Mouse (Mus musculus) liver, embryonic 13.5 days (tissue): ENCODE data around the gene Hsf5. TPM values are rescaled to one million over a fixed set of nuclear protein-coding genes. Genes with fewer than 3 reads are reported as not detected.

Experiments used
- ATAC-seq: fragments of 200-750 bp; cut with Nextera tagmentation; 2 replicates; pipeline ENCODE4 v1.8.0; 2017; ENCODE audit warnings: low read depth, mild to moderate bottlenecking, moderate number of reproducible peaks, moderate library complexity
- DNase-seq: peaks from one replicate; pipeline ENCODE4 v3.0.0; 2022
- H3K27ac ChIP-seq: fragments of 300-500 bp; sonication (generic); 2 replicates; pipeline ENCODE4 v1.5.1; 2015; ENCODE audit warnings: moderate library complexity, mild to moderate bottlenecking, inconsistent platforms
- H3K27me3 ChIP-seq: fragments of 300-500 bp; sonication (generic); 2 replicates; pipeline ENCODE4 v1.6.1; 2015; ENCODE audit warnings: mild to moderate bottlenecking, inconsistent platforms
- H3K36me3 ChIP-seq: fragments of 300-500 bp; sonication (generic); 2 replicates; pipeline ENCODE4 v1.6.1; 2015; ENCODE audit warnings: mild to moderate bottlenecking, inconsistent platforms
- H3K4me1 ChIP-seq: fragments of 300-500 bp; sonication (generic); replicated peaks from 2 replicates; pipeline ENCODE4 v1.6.1; 2015; ENCODE audit warnings: inconsistent platforms
- H3K4me2 ChIP-seq: fragments of 300-500 bp; sonication (generic); 2 replicates; pipeline ENCODE4 v1.6.1; 2015; ENCODE audit warnings: inconsistent platforms, mild to moderate bottlenecking, moderate library complexity
- H3K4me3 ChIP-seq: fragments of 300-500 bp; sonication (generic); replicated peaks from 2 replicates; pipeline ENCODE4 v1.5.1; 2015; ENCODE audit warnings: mild to moderate bottlenecking, inconsistent platforms
- H3K9ac ChIP-seq: fragments of 300-500 bp; sonication (generic); 2 replicates; pipeline ENCODE4 v1.6.1; 2015; ENCODE audit warnings: mild to moderate bottlenecking, inconsistent platforms
- H3K9me3 ChIP-seq: fragments of 300-500 bp; sonication (generic); replicated peaks from 2 replicates; pipeline ENCODE4 v1.6.1; 2016; ENCODE audit warnings: inconsistent platforms
- WGBS: fragments of 180-500 bp; shearing (Covaris S2); methylation state at CpG from one replicate; pipeline ENCODE4 v1.1.7; 2015; ENCODE audit not compliant: insufficient replicate concordance; 5-methylcytosine and 5-hydroxymethylcytosine counted together
- polyA plus RNA-seq: library from polyadenylated mRNA; unstranded; fragments of >200 nt; fragmentation: Nextera tagmentation; extraction: Ambion mirVana; gene quantifications from 2 replicates; pipeline ENCODE4 v1.2.1, GENCODE M21; 2015

Gene Hsf5
- polyA plus RNA-seq = 0.03 TPM in 1 of 2 replicates, not detected in the other

DNA sequence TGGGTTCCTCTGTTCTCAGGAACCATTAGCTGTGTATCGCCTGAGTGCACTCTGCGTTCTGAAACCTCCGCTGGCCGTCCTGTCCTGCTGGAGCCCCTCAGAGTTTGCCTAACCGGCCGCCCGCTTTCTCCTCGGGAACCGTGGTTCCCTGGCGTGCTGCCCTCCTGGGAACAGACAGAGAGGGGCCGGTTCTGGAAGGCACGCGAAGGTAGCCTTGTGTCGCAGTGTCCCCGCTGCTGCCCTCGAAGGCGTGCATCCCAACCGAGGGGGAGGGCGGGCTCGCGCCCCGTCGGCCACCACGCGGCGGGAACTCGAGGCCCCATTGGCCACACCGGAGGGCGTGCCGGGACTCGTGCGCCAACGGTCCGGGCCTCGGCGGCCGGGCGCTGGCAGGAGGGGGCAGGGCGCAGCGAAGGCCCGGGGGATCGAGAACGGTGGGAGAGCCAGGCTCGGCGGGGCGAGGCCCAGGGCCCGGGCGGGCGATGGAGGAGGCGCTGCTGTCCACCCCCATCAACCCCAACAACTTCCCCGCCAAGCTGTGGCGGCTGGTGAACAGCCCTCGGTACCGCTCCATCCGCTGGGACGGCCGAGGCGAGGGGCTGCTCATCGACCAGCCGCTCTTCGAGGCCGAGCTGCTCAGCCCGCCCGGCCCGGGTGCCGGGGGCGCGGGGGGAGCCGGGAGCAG, at the start of gene Hsf5:
TSS of gene Hsf5 (plus strand) at position 375 of the 685 bp plus-strand sequence.
- Histone ChIP-seq H3K27ac (0 out of 2 replicates have a peak within 1 kb of the TSS, but pooled peaks have one; percentile 31), H3K4me3 (no peak within 1 kb of the TSS), H3K36me3 (peaks cover 62% of the 10 kb centered on the region), H3K27me3 (no peaks in the 10 kb centered on the region), H3K9ac (no peak within 1 kb of the TSS), H3K4me1 (peaks cover 28% of the 10 kb centered on the region), H3K9me3 (no peaks in the 10 kb centered on the region), H3K4me2 (no peak within 1 kb of the TSS)
- ATAC-seq = no peak
- WGBS = 94% methylated on average over 68 of the region's 69 CpGs
- no peak for DNase-seq

- Histone ChIP-seq H3K4me3 (no peak within 1 kb of the TSS), H3K9ac (no peak within 1 kb of the TSS), H3K4me2 (no peak within 1 kb of the TSS), H3K9me3 (no peaks in the 10 kb centered on the region), H3K27me3 (peaks cover 10% of the 10 kb centered on the region; the same call in 1 of the 2 replicates), H3K36me3 (no peaks in the 10 kb centered on the region), H3K27ac (no peak within 1 kb of the TSS), H3K4me1 (peaks cover 5% of the 10 kb centered on the region; the same call in 1 of the 2 replicates)
- ATAC-seq (no peak), DNase-seq (no peak)
- WGBS = 65% methylated on average over 7 of the region's 7 CpGs
Observed at GRCm38 (mm10) chr11:87568255-87568953, 48.6 kb upstream of the Hsf5 start, which contains the start of gene Sept4. Gene Sept4 (plus strand): TSS chr11:87568903.

DNA sequence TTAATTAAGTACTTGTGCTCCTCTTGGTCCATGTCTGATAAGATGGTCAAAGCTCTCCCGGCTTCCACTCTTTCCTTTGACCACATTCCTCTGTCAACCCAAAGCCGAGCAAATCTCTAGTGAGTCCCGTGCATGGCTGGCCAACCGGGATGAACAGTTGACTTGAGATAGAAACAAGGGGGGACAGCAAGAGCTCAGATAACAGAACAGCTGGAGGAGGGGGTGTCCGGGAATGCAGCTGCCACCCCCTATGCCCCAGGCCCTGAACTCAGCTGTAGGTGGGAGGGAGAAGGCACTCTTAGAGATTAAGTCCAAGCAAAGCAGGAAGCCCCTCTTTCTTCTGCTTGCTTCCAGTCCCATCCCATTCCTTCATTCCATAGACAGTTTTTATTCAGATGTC, 46.2 kb upstream of the Hsf5 start:
- H3K4me1 ChIP-seq = peaks cover 5% of the 10 kb centered on the region; the same call in 1 of the 2 replicates
- no peak overlapping the region for H3K4me2 ChIP-seq
- H3K27ac ChIP-seq = no peak overlapping the region
- peaks cover 10% of the 10 kb centered on the region; the same call in 1 of the 2 replicates for H3K27me3 ChIP-seq
- 45% methylated on average over 5 of the region's 5 CpGs for WGBS
- no peak overlapping the region for H3K4me3 ChIP-seq
- H3K9ac ChIP-seq = no peak overlapping the region
- no peak for ATAC-seq
- DNase-seq = no peak
- no peaks in the 10 kb centered on the region for H3K9me3 ChIP-seq
- H3K36me3 ChIP-seq = no peaks in the 10 kb centered on the region

- Histone ChIP-seq H3K4me3 (no peak overlapping the region), H3K9ac (no peak overlapping the region), H3K9me3 (no peaks in the 10 kb centered on the region), H3K27me3 (peaks cover 10% of the 10 kb centered on the region; the same call in 1 of the 2 replicates), H3K27ac (0 out of 2 replicates have a peak overlapping the region, but pooled peaks have one; percentile 16), H3K4me1 (peaks cover 5% of the 10 kb centered on the region; the same call in 1 of the 2 replicates), H3K4me2 (no peak overlapping the region), H3K36me3 (no peaks in the 10 kb centered on the region)
- ATAC-seq (no peak), DNase-seq (no peak)
- 67% methylated on average over 1 of the region's 1 CpGs for WGBS
Observed at GRCm38 (mm10) chr11:87571361-87571950, 45.5 kb upstream of the Hsf5 start.

DNA sequence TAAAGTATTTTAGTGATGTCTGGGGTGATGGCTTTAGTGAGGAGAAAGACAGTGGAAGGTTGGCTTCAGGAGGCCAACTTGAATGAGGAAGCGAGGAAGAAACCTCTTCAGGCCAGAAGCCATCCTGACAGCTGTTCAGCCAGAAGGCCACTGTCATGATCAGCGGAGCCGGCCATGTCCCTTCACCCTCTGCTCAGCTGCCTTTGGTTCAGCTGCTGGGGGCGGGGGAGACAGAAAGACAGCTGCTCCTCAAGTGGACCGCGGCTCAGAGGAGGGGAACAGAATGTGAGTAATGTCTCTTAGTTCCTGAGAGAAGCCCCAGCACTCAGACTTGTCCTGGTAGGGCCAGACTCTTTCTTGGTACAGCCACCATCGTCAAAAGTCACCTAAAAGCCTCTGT, 43.2 kb upstream of the Hsf5 start:
- ATAC-seq (no peak), DNase-seq (no peak)
- Histone ChIP-seq H3K27me3 (peaks cover 4% of the 10 kb centered on the region), H3K4me2 (no peak overlapping the region), H3K9me3 (no peaks in the 10 kb centered on the region), H3K9ac (no peak overlapping the region), H3K4me3 (no peak overlapping the region), H3K36me3 (no peaks in the 10 kb centered on the region), H3K4me1 (peaks cover 18% of the 10 kb centered on the region), H3K27ac (no peak overlapping the region)
- 69% methylated on average over 7 of the region's 7 CpGs for WGBS

DNA sequence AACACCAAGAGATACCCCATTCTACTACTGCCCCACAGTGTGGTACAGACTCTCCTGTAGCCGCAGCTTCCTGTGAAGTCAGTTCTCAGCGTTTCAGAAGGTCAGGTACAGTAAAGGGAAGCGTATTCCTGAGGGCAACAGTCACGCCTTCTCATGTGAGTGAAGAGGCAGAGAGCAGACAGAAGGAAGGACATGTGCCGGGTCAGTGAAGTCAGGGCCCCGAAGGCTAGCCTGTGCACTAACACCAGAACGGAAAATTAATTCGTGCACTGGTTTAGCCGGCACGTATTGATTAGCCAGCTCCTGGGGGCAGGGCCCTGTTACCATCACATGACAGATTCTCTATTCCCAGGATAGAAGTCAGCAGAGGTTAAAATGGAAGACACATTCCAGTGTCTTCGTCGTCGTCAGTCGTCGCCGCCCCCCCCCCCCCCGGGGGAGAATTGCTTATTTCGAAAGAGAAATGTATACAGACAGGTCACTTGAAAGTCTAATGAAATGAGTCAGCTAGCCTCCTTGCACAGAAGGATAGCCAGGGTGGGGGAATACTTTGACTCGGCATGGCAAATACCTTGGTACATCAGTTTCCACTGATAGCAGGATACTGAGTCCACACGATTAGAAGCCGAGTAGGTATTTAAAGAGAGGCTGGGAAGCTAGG, 42.3 kb upstream of the Hsf5 start:
- H3K36me3 ChIP-seq = no peaks in the 10 kb centered on the region
- peaks cover 27% of the 10 kb centered on the region for H3K4me1 ChIP-seq
- no peak overlapping the region for H3K4me2 ChIP-seq
- WGBS = 63% methylated on average over 21 of the region's 21 CpGs
- no peak for ATAC-seq
- H3K4me3 ChIP-seq = no peak overlapping the region
- no peaks in the 10 kb centered on the region for H3K9me3 ChIP-seq
- no peak overlapping the region for H3K9ac ChIP-seq
- no peak overlapping the region for H3K27ac ChIP-seq
- no peak for DNase-seq
- H3K27me3 ChIP-seq = peaks cover 4% of the 10 kb centered on the region

GRCm38 (mm10) chr11:87577601-87578248, 39.2 kb upstream of the Hsf5 start:
- Histone ChIP-seq H3K4me1 (peaks cover 24% of the 10 kb centered on the region), H3K27ac (no peak overlapping the region), H3K9ac (0 out of 2 replicates have a peak overlapping the region, but pooled peaks have one; percentile 9), H3K4me3 (peak overlapping the region; percentile 64), H3K4me2 (peak overlapping the region; percentile 87), H3K9me3 (no peaks in the 10 kb centered on the region), H3K27me3 (no peaks in the 10 kb centered on the region; the same call in none of the 2 replicates), H3K36me3 (no peaks in the 10 kb centered on the region)
- ATAC-seq (no peak), DNase-seq (no peak)
- 45% methylated on average over 6 of the region's 6 CpGs for WGBS

DNA sequence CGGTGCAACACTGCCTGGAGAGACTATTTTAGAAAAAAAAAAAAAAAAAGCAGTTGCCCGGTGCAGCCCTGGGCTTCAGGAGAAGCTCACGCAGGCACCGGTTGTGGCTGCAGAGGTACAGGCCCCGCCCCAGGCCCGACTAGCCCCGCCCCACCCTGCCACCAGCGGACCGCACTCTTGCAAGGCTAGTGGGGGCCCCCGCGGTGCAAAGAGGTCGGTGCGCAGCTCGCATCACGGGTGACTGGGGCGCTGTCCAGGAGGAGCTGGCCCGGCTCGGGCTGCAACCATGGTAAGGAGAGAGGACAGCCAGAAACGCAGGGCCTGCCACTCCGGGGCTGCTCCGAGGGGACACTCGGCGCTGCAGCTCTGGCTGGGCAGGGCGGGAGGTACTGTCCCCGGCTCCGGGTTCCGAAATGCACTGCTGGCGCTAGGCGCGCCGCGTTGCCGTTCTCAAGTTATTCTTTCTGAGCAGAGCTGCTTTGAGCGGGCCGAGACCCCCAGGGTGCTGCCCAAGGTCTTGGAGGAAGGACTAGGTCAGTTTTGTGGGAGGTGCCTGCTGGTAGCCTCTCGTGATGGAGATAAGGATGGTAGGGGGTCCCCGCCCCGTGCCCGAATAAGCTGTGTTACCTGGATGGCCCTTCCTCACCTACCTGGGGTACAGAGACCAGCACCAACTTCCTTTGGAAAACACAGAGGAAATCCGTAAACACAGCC, 38.6 kb upstream of the Hsf5 start:
- peak; percentile 65 for DNase-seq
- under 1% methylated on average over 40 of the region's 40 CpGs for WGBS
- Histone ChIP-seq H3K27me3 (no peaks in the 10 kb centered on the region; the same call in none of the 2 replicates), H3K27ac (0 out of 2 replicates have a peak overlapping the region, but pooled peaks have one; percentile 2), H3K4me2 (peak overlapping the region; percentile 87), H3K36me3 (no peaks in the 10 kb centered on the region), H3K9me3 (no peaks in the 10 kb centered on the region), H3K9ac (peak overlapping the region; percentile 67), H3K4me1 (peaks cover 24% of the 10 kb centered on the region), H3K4me3 (peak overlapping the region; percentile 64)
- ATAC-seq = peak; percentile 86

- Histone ChIP-seq H3K27me3 (no peaks in the 10 kb centered on the region; the same call in none of the 2 replicates), H3K4me1 (peaks cover 24% of the 10 kb centered on the region), H3K4me3 (peak overlapping the region; percentile 64), H3K9ac (peak overlapping the region; percentile 67), H3K36me3 (no peaks in the 10 kb centered on the region), H3K4me2 (peak overlapping the region; percentile 87), H3K9me3 (no peaks in the 10 kb centered on the region), H3K27ac (peak overlapping the region; percentile 20; the same call in 1 of the 2 replicates)
- ATAC-seq (peak; percentile 57), DNase-seq (peak; percentile 8)
- WGBS = 13% methylated on average over 10 of the region's 10 CpGs
Observed at GRCm38 (mm10) chr11:87578963-87579601, 37.9 kb upstream of the Hsf5 start.
